Mouse (Mus musculus): ENCODE data around the gene Vipas39. TPM values are rescaled to one million over a fixed set of nuclear protein-coding genes. Genes with fewer than 3 reads are reported as not detected.
"Not testable (repeated sequence)": the region's sequence is repeated elsewhere in the genome, so short reads cannot be mapped to it uniquely, and the experiment has no call there.

The Vipas39 gene
- total RNA-seq (2014; rRNA removed) = 59.4 and 61.5 TPM in 2 replicates
- 48.7 and 51.2 TPM in 2 replicates for polyA plus RNA-seq (2015; fragmentation: Nextera tagmentation; extraction: Ambion mirVana)

DNA sequence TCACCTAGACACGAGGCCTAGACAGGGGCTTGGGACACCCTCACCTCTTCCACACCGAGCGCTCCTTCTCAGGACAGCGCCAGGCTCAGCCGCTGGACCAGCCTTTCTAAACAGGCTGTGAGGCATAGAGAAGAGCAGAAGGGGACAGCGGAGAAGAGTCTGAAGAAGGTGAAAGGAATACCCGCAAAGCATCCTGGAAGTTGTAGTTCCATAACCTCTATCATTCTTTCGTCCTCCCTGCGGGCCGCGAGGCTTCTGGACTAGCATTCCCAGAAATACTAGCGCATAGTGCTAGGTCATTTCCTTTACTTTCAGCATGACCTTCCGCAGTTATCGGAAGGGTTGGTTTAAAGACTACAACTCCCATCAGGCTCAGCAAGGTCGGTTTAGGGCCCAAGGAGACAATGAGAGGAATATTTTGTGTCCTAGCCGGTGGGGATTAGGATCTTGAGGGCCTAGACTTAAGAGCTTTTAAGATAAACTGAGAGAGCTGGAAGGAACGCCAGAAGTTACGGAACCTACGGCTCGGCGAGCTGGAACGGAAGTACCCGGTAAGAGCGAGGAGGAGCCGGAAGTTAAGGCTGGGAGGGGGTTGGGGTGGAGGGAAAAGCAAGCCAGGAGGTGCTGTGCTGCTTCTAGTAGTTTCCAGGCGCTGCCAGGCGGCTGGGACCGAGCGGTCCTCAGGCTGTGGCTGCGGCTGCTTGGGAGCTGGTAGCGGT, at the start of gene Vipas39, which contains the start of gene Ahsa1:
Gene Vipas39, minus strand, starts transcription at position 149 of the 719 bp plus-strand sequence.
Gene Ahsa1, plus strand, starts transcription at position 372 of the 719 bp plus-strand sequence.
- WGBS = under 1% methylated on average over 31 of the region's 31 CpGs

DNA sequence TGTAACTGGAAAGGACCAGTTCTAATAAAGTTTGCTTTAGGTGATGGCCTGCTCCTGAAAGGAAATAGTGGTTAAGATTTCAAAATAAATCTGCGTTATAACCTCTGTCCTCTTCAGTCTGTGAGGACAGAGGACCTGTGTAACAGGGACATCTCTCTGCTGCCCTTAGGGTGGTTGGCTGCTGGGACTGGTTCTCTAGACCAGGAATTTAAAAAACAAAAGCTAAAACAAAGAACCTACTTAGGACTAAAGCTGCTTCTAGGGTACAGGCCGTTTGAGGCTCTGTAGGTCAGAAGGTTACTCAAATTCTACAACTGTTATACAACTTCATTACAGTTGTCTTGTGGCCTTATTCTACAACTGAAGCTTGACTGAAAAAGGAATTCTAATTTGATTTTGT, 47.0 kb upstream of the Vipas39 start:
- Histone ChIP-seq H3K27ac (ENCODE audit: low read depth, low read length) (no peak overlapping the region), H3K36me3 (ENCODE audit: insufficient read depth, low read length) (peaks cover 27% of the 10 kb centered on the region), H3K9ac (replicated peaks; ENCODE audit: low read length, poor library complexity, severe bottlenecking) (no peak overlapping the region), H3K4me3 (ENCODE audit: low read depth, low read length) (no peak overlapping the region), H3K27me3 (ENCODE audit: insufficient read depth, low read length) (no peaks in the 10 kb centered on the region), H3K4me2 (ENCODE audit: low read depth, low read length, poor library complexity, severe bottlenecking) (no peak overlapping the region), H3K4me1 (ENCODE audit: insufficient read depth, low read length) (no peaks in the 10 kb centered on the region), H3K9me3 (ENCODE audit: low read length) (no peaks in the 10 kb centered on the region)
- TF ChIP-seq CTCF (IDR thresholded peaks at IDR 0.05) = no peak
- WGBS = 61% methylated on average over 2 of the region's 2 CpGs
- DNase-seq (ENCODE audit: low spot score) (no peak), ATAC-seq (ENCODE audit: low FRiP score) (no peak)

More for the DNA sequence above, at the start of gene Vipas39, which contains the start of gene Ahsa1:
- no peaks in the 10 kb centered on the region for H3K27me3 ChIP-seq (ENCODE audit: insufficient read depth, low read length)
- ATAC-seq (ENCODE audit: low FRiP score) = peak; percentile 97
- TF ChIP-seq CTCF (IDR thresholded peaks at IDR 0.05) = peak; percentile 64
- peak within 1 kb of the TSS; percentile 62 for H3K4me2 ChIP-seq (ENCODE audit: low read depth, low read length, poor library complexity, severe bottlenecking)
- H3K27ac ChIP-seq (ENCODE audit: low read depth, low read length) = peak within 1 kb of the TSS; percentile 86
- no peaks in the 10 kb centered on the region for H3K9me3 ChIP-seq (ENCODE audit: low read length)
- H3K36me3 ChIP-seq (ENCODE audit: insufficient read depth, low read length) = peaks cover 33% of the 10 kb centered on the region
- peak; percentile 99 for DNase-seq (ENCODE audit: low spot score)
- H3K4me1 ChIP-seq (ENCODE audit: insufficient read depth, low read length) = 0 out of 2 replicates have a peak, but pooled peaks cover 9% of the 10 kb centered on the region
- H3K4me3 ChIP-seq (ENCODE audit: low read depth, low read length) = peak within 1 kb of the TSS; percentile 62
- peak within 1 kb of the TSS; percentile 71 for H3K9ac ChIP-seq (replicated peaks; ENCODE audit: low read length, poor library complexity, severe bottlenecking)

DNA sequence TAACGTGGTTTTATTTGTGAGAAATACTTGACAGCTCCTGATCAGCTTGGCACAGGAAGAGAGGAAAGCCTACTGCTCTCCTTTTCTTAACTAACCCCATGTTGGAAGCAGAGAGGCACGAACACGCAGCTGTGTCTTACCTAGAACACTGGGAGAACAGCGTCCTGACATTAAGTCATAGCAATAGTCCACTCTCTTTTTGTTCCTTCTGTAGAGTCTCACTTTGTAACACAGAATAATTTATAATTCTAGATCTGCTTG, 40.5 kb upstream of the Vipas39 start:
- H3K4me3 ChIP-seq (ENCODE audit: low read depth, low read length); H3K9me3 ChIP-seq (ENCODE audit: low read length); H3K27ac ChIP-seq (ENCODE audit: low read depth, low read length); H3K27me3 ChIP-seq (ENCODE audit: insufficient read depth, low read length); DNase-seq (ENCODE audit: low spot score); H3K4me1 ChIP-seq (ENCODE audit: insufficient read depth, low read length); H3K9ac ChIP-seq (replicated peaks; ENCODE audit: low read length, poor library complexity, severe bottlenecking); H3K4me2 ChIP-seq (ENCODE audit: low read depth, low read length, poor library complexity, severe bottlenecking): not testable (repeated sequence)
- 58% methylated on average over 4 of the region's 4 CpGs for WGBS
- peak; percentile 66 for ATAC-seq (ENCODE audit: low FRiP score)
- peaks cover 20% of the 10 kb centered on the region for H3K36me3 ChIP-seq (ENCODE audit: insufficient read depth, low read length)

DNA sequence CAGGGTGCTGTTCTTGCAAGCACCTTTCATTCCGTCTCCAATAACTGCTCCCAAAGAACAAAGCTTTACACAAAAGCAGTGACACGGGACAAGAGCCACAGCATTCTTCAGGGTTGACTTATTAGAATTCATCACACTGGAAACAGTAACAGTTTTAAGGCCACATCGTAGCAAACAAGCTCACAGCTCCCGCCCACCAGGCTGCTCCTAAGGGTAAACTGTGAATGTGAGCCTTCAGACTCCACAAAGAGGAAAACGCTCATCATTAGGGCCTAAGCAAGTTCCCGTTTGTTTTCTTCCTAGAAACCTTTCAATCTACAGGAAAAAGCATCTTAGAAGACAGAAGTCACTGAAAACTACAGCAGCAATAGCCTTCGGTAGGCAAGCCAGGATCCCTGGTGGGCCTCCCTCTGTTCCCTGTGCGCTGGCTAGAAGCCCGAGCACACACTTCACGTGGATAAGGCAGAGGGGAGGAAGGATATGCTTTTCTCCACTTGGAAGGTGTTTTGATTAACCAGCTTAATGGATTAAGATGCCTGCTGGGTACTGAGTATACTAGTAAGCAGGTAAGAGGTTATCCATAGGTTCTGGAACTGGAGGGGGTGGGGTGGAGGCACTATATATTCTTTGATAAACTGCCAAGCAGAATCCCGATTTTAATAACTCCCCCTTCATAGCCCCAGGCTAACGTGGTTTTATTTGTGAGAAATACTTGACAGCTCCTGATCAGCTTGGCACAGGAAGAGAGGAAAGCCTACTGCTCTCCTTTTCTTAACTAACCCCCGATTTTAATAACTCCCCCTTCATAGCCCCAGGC, 39.9 kb upstream of the Vipas39 start:
- DNase-seq (ENCODE audit: low spot score) = no peak
- peaks cover 20% of the 10 kb centered on the region for H3K36me3 ChIP-seq (ENCODE audit: insufficient read depth, low read length)
- no peak for TF ChIP-seq CTCF (IDR thresholded peaks at IDR 0.05)
- H3K4me3 ChIP-seq (ENCODE audit: low read depth, low read length) = no peak overlapping the region
- no peaks in the 10 kb centered on the region for H3K27me3 ChIP-seq (ENCODE audit: insufficient read depth, low read length)
- WGBS = 18% methylated on average over 13 of the region's 13 CpGs
- no peaks in the 10 kb centered on the region for H3K9me3 ChIP-seq (ENCODE audit: low read length)
- ATAC-seq (ENCODE audit: low FRiP score) = peak; percentile 65
- no peaks in the 10 kb centered on the region; the same call in 1 of the 2 replicates for H3K4me1 ChIP-seq (ENCODE audit: insufficient read depth, low read length)
- H3K27ac ChIP-seq (ENCODE audit: low read depth, low read length) = no peak overlapping the region; the same call in 1 of the 2 replicates
- no peak overlapping the region for H3K9ac ChIP-seq (replicated peaks; ENCODE audit: low read length, poor library complexity, severe bottlenecking)
- no peak overlapping the region for H3K4me2 ChIP-seq (ENCODE audit: low read depth, low read length, poor library complexity, severe bottlenecking)

DNA sequence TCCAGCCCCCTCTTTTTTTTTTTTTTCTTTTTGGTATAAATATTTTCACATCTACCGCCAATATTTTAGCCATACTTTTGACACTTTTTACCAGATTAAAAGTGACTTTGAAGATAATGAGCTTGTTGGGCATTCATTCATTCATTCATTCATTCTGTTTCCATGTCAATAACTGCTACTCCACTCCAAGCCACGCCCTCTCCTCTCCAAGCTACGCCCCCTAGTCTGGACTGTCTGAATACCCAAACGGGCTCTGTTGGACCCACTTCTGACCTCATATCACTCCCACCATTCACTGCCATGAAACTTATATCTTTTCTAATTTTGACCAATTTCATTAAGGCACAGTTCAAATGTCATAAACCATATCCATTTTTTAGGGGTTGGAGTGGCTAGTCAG, 35.1 kb upstream of the Vipas39 start:
- no peaks in the 10 kb centered on the region; the same call in 1 of the 2 replicates for H3K4me1 ChIP-seq (ENCODE audit: insufficient read depth, low read length)
- no peak overlapping the region for H3K27ac ChIP-seq (ENCODE audit: low read depth, low read length)
- 49% methylated on average over 4 of the region's 4 CpGs for WGBS
- DNase-seq (ENCODE audit: low spot score) (no peak), ATAC-seq (ENCODE audit: low FRiP score) (no peak)
- H3K9ac ChIP-seq (replicated peaks; ENCODE audit: low read length, poor library complexity, severe bottlenecking) = no peak overlapping the region
- no peaks in the 10 kb centered on the region for H3K9me3 ChIP-seq (ENCODE audit: low read length)
- H3K36me3 ChIP-seq (ENCODE audit: insufficient read depth, low read length) = no peaks in the 10 kb centered on the region
- no peak overlapping the region for H3K4me3 ChIP-seq (ENCODE audit: low read depth, low read length)
- no peak overlapping the region for H3K4me2 ChIP-seq (ENCODE audit: low read depth, low read length, poor library complexity, severe bottlenecking)
- peaks cover 11% of the 10 kb centered on the region; the same call in 1 of the 2 replicates for H3K27me3 ChIP-seq (ENCODE audit: insufficient read depth, low read length)
- TF ChIP-seq CTCF (IDR thresholded peaks at IDR 0.05) = no peak

DNA sequence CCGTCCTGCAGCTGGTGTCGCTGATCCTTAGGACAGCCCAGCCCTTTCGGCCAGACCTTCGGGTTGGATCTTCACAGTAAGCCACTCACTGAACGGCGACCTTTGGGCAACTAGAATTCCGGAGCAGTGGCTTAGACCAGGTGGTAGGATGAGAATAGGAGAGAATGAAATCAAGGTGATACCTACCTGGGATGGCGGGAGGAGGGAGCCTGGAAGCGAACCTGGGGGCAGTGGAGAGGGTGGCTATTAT, 34.3 kb upstream of the Vipas39 start:
- ATAC-seq (ENCODE audit: low FRiP score) (no peak), DNase-seq (ENCODE audit: low spot score) (no peak)
- H3K4me3 ChIP-seq (ENCODE audit: low read depth, low read length) = peak overlapping the region; percentile 71
- H3K36me3 ChIP-seq (ENCODE audit: insufficient read depth, low read length) = no peaks in the 10 kb centered on the region
- under 1% methylated on average over 9 of the region's 9 CpGs for WGBS
- no peak overlapping the region for H3K27ac ChIP-seq (ENCODE audit: low read depth, low read length)
- H3K9me3 ChIP-seq (ENCODE audit: low read length) = no peaks in the 10 kb centered on the region
- H3K27me3 ChIP-seq (ENCODE audit: insufficient read depth, low read length) = peaks cover 11% of the 10 kb centered on the region; the same call in 1 of the 2 replicates
- H3K9ac ChIP-seq (replicated peaks; ENCODE audit: low read length, poor library complexity, severe bottlenecking) = 0 out of 2 replicates have a peak overlapping the region, but pooled peaks have one; percentile 84
- H3K4me1 ChIP-seq (ENCODE audit: insufficient read depth, low read length) = no peaks in the 10 kb centered on the region
- peak overlapping the region; percentile 98 for H3K4me2 ChIP-seq (ENCODE audit: low read depth, low read length, poor library complexity, severe bottlenecking)
- TF ChIP-seq CTCF (IDR thresholded peaks at IDR 0.05) = no peak
